Mouse (Mus musculus): ENCODE measurements around the gene Slc2a1. TPM values are rescaled to one million over a fixed set of nuclear protein-coding genes. Genes with fewer than 3 reads are reported as not detected.

Gene Slc2a1
- polyA plus RNA-seq, 1 experiment from 2014 or later, result 88.3 TPM

DNA sequence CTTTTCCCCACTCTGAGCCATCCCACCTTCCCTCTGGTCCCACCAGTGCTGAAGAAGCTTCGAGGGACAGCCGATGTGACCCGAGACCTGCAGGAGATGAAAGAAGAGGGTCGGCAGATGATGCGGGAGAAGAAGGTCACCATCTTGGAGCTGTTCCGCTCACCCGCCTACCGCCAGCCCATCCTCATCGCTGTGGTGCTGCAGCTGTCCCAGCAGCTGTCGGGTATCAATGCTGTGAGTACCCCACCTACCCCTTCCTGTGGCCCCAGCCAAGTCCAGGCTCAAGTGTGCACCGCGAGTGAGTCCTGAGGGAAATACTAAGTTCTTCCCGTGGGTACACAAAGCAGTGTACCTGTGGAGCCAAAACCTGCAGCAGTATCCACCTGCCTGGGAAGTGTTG lies 24.8 kb downstream of the Slc2a1 start:
- Histone ChIP-seq H3K9me3 (ENCODE audit: control insufficient read depth, low read length) (no peaks in the 10 kb centered on the region), H3K4me2 (ENCODE audit: low read length) (no peak overlapping the region), H3K4me1 (replicated peaks; ENCODE audit: control insufficient read depth, insufficient read depth, low read length) (peaks cover 5% of the 10 kb centered on the region), H3K27ac (ENCODE audit: low read length) (no peak overlapping the region), H3K4me3 (replicated peaks; ENCODE audit: low read length) (no peak overlapping the region), H3K9ac (replicated peaks; ENCODE audit: low read depth, low read length) (no peak overlapping the region), H3K27me3 (replicated peaks; ENCODE audit: control insufficient read depth, insufficient read depth, low read length) (no peaks in the 10 kb centered on the region), H3K36me3 (ENCODE audit: control insufficient read depth, insufficient read depth) (peaks cover 16% of the 10 kb centered on the region)
- no peak for ATAC-seq
- 88% methylated on average over 13 of the region's 13 CpGs for WGBS

DNA sequence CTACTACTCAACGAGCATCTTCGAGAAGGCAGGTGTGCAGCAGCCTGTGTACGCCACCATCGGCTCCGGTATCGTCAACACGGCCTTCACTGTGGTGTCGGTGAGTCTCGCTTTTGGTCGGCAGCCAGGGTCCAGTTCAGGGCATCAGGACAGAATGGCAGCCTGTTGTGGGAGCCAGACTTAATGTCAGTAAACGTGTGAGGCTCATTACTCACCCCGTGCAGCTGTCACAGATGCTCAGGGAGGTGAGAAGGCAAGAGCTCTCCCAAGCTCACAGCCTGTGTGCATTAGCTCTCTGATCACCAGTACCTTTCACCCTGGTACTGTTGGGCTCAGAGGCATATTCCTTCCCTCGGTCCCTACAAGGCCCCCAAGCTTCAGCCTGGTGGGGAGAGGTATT lies 25.3 kb downstream of the Slc2a1 start:
- no peak overlapping the region for H3K4me3 ChIP-seq (replicated peaks; ENCODE audit: low read length)
- peaks cover 5% of the 10 kb centered on the region for H3K4me1 ChIP-seq (replicated peaks; ENCODE audit: control insufficient read depth, insufficient read depth, low read length)
- WGBS, result 93% methylated on average over 13 of the region's 13 CpGs
- peaks cover 16% of the 10 kb centered on the region for H3K36me3 ChIP-seq (ENCODE audit: control insufficient read depth, insufficient read depth)
- no peaks in the 10 kb centered on the region for H3K9me3 ChIP-seq (ENCODE audit: control insufficient read depth, low read length)
- no peak overlapping the region for H3K27ac ChIP-seq (ENCODE audit: low read length)
- H3K27me3 ChIP-seq (replicated peaks; ENCODE audit: control insufficient read depth, insufficient read depth, low read length), result no peaks in the 10 kb centered on the region
- H3K4me2 ChIP-seq (ENCODE audit: low read length), result no peak overlapping the region
- no peak overlapping the region for H3K9ac ChIP-seq (replicated peaks; ENCODE audit: low read depth, low read length)
- ATAC-seq, result no peak

DNA sequence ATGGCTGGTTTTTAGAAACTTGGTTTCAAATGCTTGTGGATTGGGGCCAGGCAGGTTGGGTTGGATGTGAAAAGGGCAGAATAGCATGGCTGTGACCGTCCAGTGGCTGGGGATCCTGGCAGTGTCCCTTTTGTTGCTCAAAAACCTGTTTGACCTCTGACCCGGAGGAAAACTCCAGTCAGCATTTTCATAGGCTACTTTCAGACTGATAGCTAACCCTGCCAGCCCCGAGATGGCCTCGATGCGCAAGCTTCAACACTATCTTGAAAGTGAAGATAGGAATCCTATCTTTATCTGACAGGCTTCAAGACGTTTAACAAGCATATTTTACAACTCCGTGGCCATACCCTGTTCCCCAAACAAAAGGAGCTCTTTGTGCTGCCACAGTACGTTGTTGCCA lies 28.8 kb downstream of the Slc2a1 start:
- 66% methylated on average over 8 of the region's 8 CpGs for whole genome bisulfite sequencing

DNA sequence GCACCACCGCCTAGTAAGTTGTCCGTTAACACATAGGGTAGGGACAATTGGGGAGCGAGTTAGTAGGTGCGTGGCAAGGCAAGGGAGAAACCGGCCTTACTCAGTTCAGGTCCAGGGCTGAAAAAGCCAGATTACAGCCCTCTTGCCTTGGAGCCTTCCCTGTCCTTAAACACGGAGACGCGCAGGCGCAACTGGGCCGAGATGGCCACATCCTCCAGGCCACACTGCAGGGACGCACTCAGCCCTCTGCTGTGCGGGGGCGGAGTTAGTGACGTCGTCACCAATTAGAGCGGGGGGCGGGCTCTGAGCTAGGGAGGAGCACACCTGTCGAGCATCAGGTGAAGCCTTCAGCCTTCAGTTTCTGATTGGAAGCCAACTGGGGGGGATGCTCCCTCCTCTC lies 29.7 kb downstream of the Slc2a1 start:
- ATAC-seq, result peak; percentile 84
- Histone ChIP-seq H3K27me3 (replicated peaks; ENCODE audit: control insufficient read depth, insufficient read depth, low read length) (no peaks in the 10 kb centered on the region), H3K9me3 (ENCODE audit: control insufficient read depth, low read length) (no peaks in the 10 kb centered on the region), H3K4me2 (ENCODE audit: low read length) (peak overlapping the region; percentile 55), H3K4me3 (replicated peaks; ENCODE audit: low read length) (peak overlapping the region; percentile 36), H3K36me3 (ENCODE audit: control insufficient read depth, insufficient read depth) (peaks cover 10% of the 10 kb centered on the region), H3K4me1 (replicated peaks; ENCODE audit: control insufficient read depth, insufficient read depth, low read length) (peaks cover 5% of the 10 kb centered on the region), H3K9ac (replicated peaks; ENCODE audit: low read depth, low read length) (peak overlapping the region; percentile 52), H3K27ac (ENCODE audit: low read length) (no peak overlapping the region)
- 12% methylated on average over 17 of the region's 18 CpGs for WGBS

More for the DNA sequence above, 28.8 kb downstream of the Slc2a1 start:
- no peaks in the 10 kb centered on the region for H3K27me3 ChIP-seq (replicated peaks; ENCODE audit: control insufficient read depth, insufficient read depth, low read length)
- no peaks in the 10 kb centered on the region for H3K9me3 ChIP-seq (ENCODE audit: control insufficient read depth, low read length)
- 0 out of 2 replicates have a peak overlapping the region, but pooled peaks have one; percentile 52 for H3K9ac ChIP-seq (replicated peaks; ENCODE audit: low read depth, low read length)
- no peak overlapping the region for H3K27ac ChIP-seq (ENCODE audit: low read length)
- H3K36me3 ChIP-seq (ENCODE audit: control insufficient read depth, insufficient read depth), result peaks cover 13% of the 10 kb centered on the region
- H3K4me2 ChIP-seq (ENCODE audit: low read length), result no peak overlapping the region
- H3K4me3 ChIP-seq (replicated peaks; ENCODE audit: low read length), result no peak overlapping the region
- no peak for ATAC-seq
- H3K4me1 ChIP-seq (replicated peaks; ENCODE audit: control insufficient read depth, insufficient read depth, low read length), result peaks cover 5% of the 10 kb centered on the region

DNA sequence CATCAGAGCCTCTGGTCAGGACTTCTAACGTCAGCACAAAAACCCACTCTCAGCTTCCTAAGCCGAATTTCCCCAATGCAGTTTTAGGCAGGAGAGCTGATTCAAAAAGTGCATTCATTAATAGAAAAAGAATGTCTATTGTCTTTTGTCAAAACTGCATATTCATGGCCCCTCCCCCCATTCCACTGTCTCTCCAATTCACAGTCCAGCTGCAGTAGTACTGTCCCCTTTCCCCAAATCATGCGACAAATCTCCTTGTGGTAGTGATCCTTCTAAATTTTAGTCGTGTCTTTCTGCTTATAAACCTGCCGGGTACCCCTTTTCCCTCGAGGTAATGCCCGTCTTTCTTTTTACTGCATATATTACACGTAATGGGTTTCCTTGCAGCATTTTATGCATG lies 30.3 kb downstream of the Slc2a1 start:
- Histone ChIP-seq H3K4me3 (replicated peaks; ENCODE audit: low read length) (peak overlapping the region; percentile 36), H3K9ac (replicated peaks; ENCODE audit: low read depth, low read length) (no peak overlapping the region)
- WGBS, result 50% methylated on average over 8 of the region's 8 CpGs

DNA sequence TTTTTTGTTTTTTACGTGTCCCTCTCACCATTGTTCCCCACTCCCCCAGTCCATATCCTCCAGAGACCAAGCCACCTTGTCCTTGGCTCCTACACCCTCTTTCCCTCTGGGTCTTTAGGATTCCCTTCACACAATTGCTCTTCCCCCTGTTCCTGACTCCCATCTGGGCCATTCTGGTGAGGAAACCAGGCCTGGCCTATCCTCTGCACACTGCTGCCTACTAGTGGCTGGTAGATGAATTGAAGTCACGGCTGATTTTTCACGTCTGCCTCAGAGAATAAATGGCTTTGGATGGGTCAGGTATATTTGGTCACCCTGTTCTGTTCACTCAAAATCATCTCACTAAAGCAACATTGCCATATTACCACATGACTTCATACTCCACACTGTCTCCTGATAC lies 31.6 kb downstream of the Slc2a1 start:
- no peaks in the 10 kb centered on the region for H3K27me3 ChIP-seq (replicated peaks; ENCODE audit: control insufficient read depth, insufficient read depth, low read length)
- H3K27ac ChIP-seq (ENCODE audit: low read length), result no peak overlapping the region
- no peak overlapping the region for H3K4me2 ChIP-seq (ENCODE audit: low read length)
- no peak for ATAC-seq
- no peak overlapping the region for H3K9ac ChIP-seq (replicated peaks; ENCODE audit: low read depth, low read length)
- no peaks in the 10 kb centered on the region for H3K9me3 ChIP-seq (ENCODE audit: control insufficient read depth, low read length)
- H3K36me3 ChIP-seq (ENCODE audit: control insufficient read depth, insufficient read depth), result peaks cover 7% of the 10 kb centered on the region; the same call in 1 of the 2 replicates
- WGBS, result 46% methylated on average over 3 of the region's 3 CpGs
- no peak overlapping the region for H3K4me3 ChIP-seq (replicated peaks; ENCODE audit: low read length)
- H3K4me1 ChIP-seq (replicated peaks; ENCODE audit: control insufficient read depth, insufficient read depth, low read length), result peaks cover 5% of the 10 kb centered on the region

More for the DNA sequence above, 30.3 kb downstream of the Slc2a1 start:
- Histone ChIP-seq H3K4me1 (replicated peaks; ENCODE audit: control insufficient read depth, insufficient read depth, low read length) (peaks cover 5% of the 10 kb centered on the region), H3K27ac (ENCODE audit: low read length) (no peak overlapping the region), H3K36me3 (ENCODE audit: control insufficient read depth, insufficient read depth) (peaks cover 8% of the 10 kb centered on the region), H3K4me2 (ENCODE audit: low read length) (peak overlapping the region; percentile 55), H3K27me3 (replicated peaks; ENCODE audit: control insufficient read depth, insufficient read depth, low read length) (no peaks in the 10 kb centered on the region), H3K9me3 (ENCODE audit: control insufficient read depth, low read length) (no peaks in the 10 kb centered on the region)
- ATAC-seq, result no peak

DNA sequence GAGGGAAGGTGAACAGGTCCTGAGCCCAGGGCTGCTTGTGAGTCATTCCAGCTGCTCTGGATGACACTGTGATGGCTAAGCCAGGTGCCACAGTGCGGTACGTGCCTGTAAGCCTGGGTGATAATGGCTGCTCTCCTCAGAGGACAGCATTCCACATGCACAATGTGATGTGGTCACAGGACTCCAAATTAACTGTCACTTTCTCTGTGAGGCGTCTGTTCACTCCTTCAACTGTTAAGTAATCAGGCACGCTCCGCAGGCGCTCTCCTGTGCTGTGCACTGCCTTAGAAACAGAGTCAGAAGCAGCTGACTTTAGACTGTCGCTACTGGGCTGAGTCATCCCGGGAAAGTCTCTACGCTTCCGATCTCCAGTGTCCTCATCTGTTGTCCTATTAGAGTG lies 32.7 kb downstream of the Slc2a1 start:
- Histone ChIP-seq H3K4me3 (replicated peaks; ENCODE audit: low read length) (no peak overlapping the region), H3K4me2 (ENCODE audit: low read length) (no peak overlapping the region), H3K4me1 (replicated peaks; ENCODE audit: control insufficient read depth, insufficient read depth, low read length) (peaks cover 5% of the 10 kb centered on the region), H3K36me3 (ENCODE audit: control insufficient read depth, insufficient read depth) (peaks cover 5% of the 10 kb centered on the region; the same call in 1 of the 2 replicates), H3K27ac (ENCODE audit: low read length) (no peak overlapping the region), H3K9ac (replicated peaks; ENCODE audit: low read depth, low read length) (no peak overlapping the region), H3K27me3 (replicated peaks; ENCODE audit: control insufficient read depth, insufficient read depth, low read length) (no peaks in the 10 kb centered on the region), H3K9me3 (ENCODE audit: control insufficient read depth, low read length) (no peaks in the 10 kb centered on the region)
- 62% methylated on average over 10 of the region's 10 CpGs for WGBS
- no peak for ATAC-seq

DNA sequence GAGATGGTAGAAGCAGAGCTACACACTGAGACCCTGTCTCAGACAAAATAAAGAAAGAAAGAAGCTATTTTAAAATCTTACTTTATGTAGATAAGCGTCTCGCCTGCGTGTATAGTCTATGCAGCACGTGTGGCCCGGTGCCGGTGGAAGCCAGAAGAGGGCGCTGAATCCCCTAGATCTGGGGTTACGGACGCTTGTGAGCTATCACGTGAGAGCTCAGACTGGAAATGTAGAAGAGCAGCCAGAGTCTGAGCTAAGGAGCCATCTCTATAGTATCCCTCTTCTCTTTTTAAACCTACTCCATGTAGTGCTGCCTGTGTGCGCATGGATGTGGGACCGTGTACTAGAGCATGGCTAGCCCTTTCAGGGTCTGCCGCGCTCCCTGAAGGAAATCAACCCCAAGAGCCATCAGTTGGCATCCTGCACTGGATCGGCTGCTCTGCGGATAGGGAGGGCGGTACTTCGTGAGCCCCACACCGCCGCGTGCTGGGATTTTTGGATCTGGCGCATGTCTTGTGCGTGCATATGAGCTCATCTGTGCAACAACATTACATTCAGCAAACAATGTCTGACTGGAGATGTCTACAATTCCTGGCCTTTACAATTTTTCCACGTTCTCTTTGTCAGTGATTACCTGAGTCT lies 33.8 kb downstream of the Slc2a1 start:
- Histone ChIP-seq H3K4me2 (ENCODE audit: low read length) (peak overlapping the region; percentile 52), H3K27ac (ENCODE audit: low read length) (peak overlapping the region; percentile 59), H3K36me3 (ENCODE audit: control insufficient read depth, insufficient read depth) (no peaks in the 10 kb centered on the region), H3K4me3 (replicated peaks; ENCODE audit: low read length) (peak overlapping the region; percentile 34), H3K9me3 (ENCODE audit: control insufficient read depth, low read length) (no peaks in the 10 kb centered on the region), H3K27me3 (replicated peaks; ENCODE audit: control insufficient read depth, insufficient read depth, low read length) (no peaks in the 10 kb centered on the region), H3K4me1 (replicated peaks; ENCODE audit: control insufficient read depth, insufficient read depth, low read length) (peaks cover 5% of the 10 kb centered on the region), H3K9ac (replicated peaks; ENCODE audit: low read depth, low read length) (peak overlapping the region; percentile 50)
- peak; percentile 90 for ATAC-seq
- 27% methylated on average over 24 of the region's 24 CpGs for WGBS

DNA sequence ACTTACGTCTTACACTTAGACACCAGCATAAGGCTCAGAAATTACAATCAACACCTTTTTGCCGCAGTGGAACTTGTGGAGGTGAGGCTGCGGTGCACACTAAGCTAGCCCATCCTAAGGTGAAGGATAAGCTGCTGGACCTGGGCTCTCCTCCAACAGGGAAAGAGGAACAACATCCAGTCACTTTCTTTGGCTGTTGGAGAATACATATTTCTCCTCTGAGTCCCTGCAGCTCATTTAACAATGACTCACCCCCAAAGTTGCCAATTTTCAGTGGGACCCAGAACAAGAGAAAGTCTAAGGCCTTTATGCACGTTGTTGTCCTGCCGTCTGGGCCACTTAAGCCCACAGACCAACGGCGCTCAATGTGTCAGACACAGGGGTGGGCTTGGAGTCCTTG lies 38.3 kb downstream of the Slc2a1 start:
- Histone ChIP-seq H3K36me3 (ENCODE audit: control insufficient read depth, insufficient read depth) (no peaks in the 10 kb centered on the region), H3K27ac (ENCODE audit: low read length) (no peak overlapping the region), H3K4me3 (replicated peaks; ENCODE audit: low read length) (no peak overlapping the region), H3K9me3 (ENCODE audit: control insufficient read depth, low read length) (no peaks in the 10 kb centered on the region), H3K27me3 (replicated peaks; ENCODE audit: control insufficient read depth, insufficient read depth, low read length) (no peaks in the 10 kb centered on the region), H3K9ac (replicated peaks; ENCODE audit: low read depth, low read length) (no peak overlapping the region), H3K4me1 (replicated peaks; ENCODE audit: control insufficient read depth, insufficient read depth, low read length) (no peaks in the 10 kb centered on the region; the same call in 1 of the 2 replicates), H3K4me2 (ENCODE audit: low read length) (no peak overlapping the region)
- 67% methylated on average over 7 of the region's 7 CpGs for WGBS
- ATAC-seq, result no peak
